Mouse (Mus musculus): ENCODE measurements around the gene Sult4a1. TPM values are rescaled to one million over a fixed set of nuclear protein-coding genes. Genes with fewer than 3 reads are reported as not detected.
A peak's percentile ranks its signal among the peaks of the same experiment; 100 is the strongest.

Gene Sult4a1
- 0.14 and 0.18 TPM in 2 replicates for polyA plus RNA-seq (2016; fragmentation: Nextera tagmentation; extraction: Ambion mirVana)

DNA sequence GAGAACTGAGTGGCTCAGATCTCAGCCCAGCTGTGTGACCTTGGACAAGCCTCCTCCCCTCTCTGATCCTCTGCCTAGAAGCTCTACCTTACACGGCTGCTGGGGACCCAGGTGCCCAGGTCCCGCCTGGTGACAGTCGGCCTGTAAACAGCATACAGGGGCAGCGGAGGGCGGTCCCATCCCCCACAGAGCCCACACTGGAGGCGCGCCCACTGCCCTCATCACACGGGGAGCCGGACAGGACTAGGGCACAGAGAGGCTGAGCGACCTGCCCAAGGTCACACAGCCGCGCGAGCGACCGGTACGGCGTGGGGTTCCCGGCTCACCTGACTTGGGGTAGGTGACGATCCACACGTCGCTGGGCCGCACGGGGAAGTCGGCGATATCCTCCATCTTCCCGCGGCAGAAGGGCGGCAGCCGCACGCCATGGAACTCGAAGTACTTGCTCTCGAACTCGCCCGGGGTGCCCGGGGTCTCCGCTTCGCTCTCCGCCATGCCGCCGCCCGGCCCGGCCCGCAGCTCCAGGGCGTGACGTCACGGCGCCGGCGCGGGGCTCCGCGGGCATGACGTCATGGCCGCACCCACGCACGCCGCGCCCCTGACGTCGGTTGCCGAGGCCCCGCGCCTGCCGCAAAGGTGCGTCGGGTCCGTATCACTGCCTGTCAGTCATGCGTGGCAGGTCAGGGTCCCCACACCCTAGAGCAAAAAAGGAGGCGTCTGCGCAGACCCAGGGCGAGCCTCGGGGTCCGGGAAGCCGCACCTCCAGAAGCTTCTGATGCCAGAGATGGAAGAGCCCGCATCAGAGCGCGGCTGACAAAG is at the start of gene Sult4a1:
TSS of gene Sult4a1 (minus strand) at position 650 of the 819 bp plus-strand sequence.
- peaks cover 49% of the 10 kb centered on the region for H3K27me3 ChIP-seq (replicated peaks)
- peak within 1 kb of the TSS; percentile 45 for H3K4me3 ChIP-seq
- no peak for ATAC-seq
- 3% methylated on average over 77 of the region's 77 CpGs for WGBS (ENCODE audit: insufficient replicate concordance)
- no peak within 1 kb of the TSS for H3K9ac ChIP-seq
- no peak within 1 kb of the TSS for H3K27ac ChIP-seq
- H3K9me3 ChIP-seq (replicated peaks), result no peaks in the 10 kb centered on the region
- H3K36me3 ChIP-seq, result no peaks in the 10 kb centered on the region
- H3K4me1 ChIP-seq, result peaks cover 10% of the 10 kb centered on the region
- H3K4me2 ChIP-seq, result peak within 1 kb of the TSS; percentile 66

DNA sequence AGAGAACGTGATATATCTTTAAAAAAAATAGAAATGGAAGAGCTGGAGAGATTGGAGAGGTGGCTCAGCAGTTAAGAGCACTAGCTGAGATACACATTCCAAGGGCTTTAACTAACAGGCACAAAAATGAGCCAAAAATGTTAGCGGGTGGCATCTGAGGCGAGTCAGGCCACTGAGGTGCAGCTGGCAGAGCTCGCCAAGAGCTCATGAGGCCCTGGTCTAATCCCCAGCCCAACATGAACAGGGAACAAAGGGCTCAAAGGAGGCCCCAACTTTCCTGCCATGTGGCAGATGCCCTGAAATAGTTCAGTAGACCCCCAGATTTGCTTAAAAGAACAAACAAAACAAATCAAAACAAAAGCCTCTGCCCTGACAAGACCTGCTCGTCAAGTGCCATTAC is 35.4 kb upstream of the Sult4a1 start:
- H3K4me2 ChIP-seq, result no peak overlapping the region
- no peaks in the 10 kb centered on the region for H3K9me3 ChIP-seq (replicated peaks)
- no peaks in the 10 kb centered on the region for H3K4me1 ChIP-seq
- WGBS (ENCODE audit: insufficient replicate concordance), result 71% methylated on average over 5 of the region's 5 CpGs
- H3K4me3 ChIP-seq, result no peak overlapping the region
- no peak overlapping the region for H3K9ac ChIP-seq
- H3K27me3 ChIP-seq (replicated peaks), result no peaks in the 10 kb centered on the region
- no peak overlapping the region for H3K27ac ChIP-seq
- H3K36me3 ChIP-seq, result no peaks in the 10 kb centered on the region
- ATAC-seq, result no peak

DNA sequence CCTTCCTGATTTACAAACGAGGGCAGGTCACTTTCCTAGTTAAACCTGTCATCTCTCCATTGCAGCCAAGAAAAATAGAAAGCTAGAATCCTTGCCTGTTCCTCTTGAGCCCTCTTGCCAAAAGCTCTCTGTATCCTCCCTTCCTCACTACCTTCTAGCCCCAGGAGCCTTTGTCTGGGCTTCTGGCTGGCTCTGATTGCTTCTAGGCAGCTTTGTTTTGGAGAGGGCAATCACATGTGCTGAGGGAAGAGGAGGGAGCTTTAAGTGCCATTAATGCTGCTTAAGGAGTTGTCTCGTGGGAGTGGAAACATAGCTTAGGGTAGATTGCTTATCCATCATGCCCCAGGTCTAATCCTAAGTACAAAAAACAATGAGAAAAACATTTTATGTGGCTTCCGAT is 34.6 kb upstream of the Sult4a1 start:
- no peaks in the 10 kb centered on the region for H3K36me3 ChIP-seq
- no peak overlapping the region for H3K4me3 ChIP-seq
- H3K9ac ChIP-seq, result no peak overlapping the region
- no peak for ATAC-seq
- no peaks in the 10 kb centered on the region for H3K9me3 ChIP-seq (replicated peaks)
- no peak overlapping the region for H3K27ac ChIP-seq
- H3K4me2 ChIP-seq, result no peak overlapping the region
- no peaks in the 10 kb centered on the region for H3K27me3 ChIP-seq (replicated peaks)
- WGBS (ENCODE audit: insufficient replicate concordance), result 48% methylated on average over 3 of the region's 3 CpGs
- H3K4me1 ChIP-seq, result no peaks in the 10 kb centered on the region

DNA sequence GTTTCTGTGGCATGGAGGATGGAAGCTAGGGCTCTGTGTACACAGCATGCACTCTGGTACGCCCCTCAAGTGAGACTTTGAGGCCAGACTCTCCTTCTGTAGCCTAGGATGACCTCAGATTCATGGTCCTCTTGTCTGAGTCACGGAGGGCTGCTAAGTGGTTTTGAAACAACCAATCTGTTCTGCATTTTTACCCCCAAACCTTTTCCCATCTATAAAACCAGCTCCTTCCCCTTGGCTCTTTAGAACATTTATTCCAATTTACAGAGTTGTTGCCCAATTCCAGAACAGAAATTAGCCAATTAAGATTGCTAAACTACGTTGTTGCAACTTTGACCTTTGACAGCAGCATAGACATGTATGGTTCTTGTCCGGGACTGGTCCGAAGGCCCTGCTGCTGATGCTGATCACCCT is 34.0 kb upstream of the Sult4a1 start:
- 63% methylated on average over 5 of the region's 5 CpGs for WGBS (ENCODE audit: insufficient replicate concordance)
- H3K9ac ChIP-seq, result no peak overlapping the region
- no peak overlapping the region for H3K27ac ChIP-seq
- no peak overlapping the region for H3K4me2 ChIP-seq
- no peak for ATAC-seq
- H3K4me1 ChIP-seq, result no peaks in the 10 kb centered on the region
- H3K27me3 ChIP-seq (replicated peaks), result no peaks in the 10 kb centered on the region
- H3K4me3 ChIP-seq, result no peak overlapping the region
- H3K9me3 ChIP-seq (replicated peaks), result no peaks in the 10 kb centered on the region
- H3K36me3 ChIP-seq, result no peaks in the 10 kb centered on the region

DNA sequence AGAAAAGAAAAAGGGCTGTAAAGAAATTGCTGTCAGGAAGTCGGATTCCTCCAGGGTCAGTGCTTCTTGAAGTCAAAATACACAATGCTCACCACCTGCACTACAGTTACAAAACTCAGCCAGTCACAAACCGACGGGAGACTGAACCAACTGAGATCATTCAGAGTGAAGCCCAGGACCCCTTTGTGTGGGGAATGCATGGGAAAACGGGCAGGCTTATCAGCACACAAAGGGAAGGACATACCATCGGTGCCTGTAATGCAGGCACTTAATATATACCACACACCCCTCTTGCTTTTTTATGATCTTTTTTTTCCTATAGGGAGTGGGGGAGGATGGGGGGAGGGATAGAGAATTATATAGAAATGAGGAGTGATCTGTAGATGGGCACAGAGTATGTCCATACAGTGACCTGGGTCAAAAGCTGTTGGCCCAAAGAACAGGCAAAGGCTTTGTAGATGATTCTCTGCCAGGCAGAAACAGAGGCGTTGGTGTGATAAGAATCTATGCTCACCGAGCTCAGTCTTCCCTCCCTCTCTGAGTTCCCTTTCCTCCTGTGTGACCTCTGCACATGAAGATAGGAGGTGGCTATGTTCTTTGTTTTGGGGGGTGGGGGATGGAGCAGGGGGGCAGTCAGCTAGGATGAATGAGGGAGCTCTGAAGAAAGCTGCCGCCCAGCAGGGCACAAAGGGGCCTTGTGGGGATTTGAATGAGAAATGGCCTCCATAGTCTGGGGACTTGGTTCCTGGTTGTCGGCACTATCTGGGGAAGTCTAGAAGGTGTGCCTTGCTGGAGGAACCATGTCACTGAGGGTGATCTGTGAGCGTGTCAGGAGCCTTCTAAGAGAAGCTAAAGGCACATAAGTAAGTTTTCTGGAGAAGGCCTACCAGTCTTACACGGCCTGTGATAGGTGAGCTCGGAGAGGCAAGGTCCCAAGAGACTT is 31.2 kb upstream of the Sult4a1 start:
- no peak overlapping the region for H3K9ac ChIP-seq
- H3K4me2 ChIP-seq, result no peak overlapping the region
- no peaks in the 10 kb centered on the region for H3K4me1 ChIP-seq
- no peaks in the 10 kb centered on the region for H3K36me3 ChIP-seq
- H3K27me3 ChIP-seq (replicated peaks), result no peaks in the 10 kb centered on the region
- 33% methylated on average over 12 of the region's 12 CpGs for WGBS (ENCODE audit: insufficient replicate concordance)
- no peak overlapping the region for H3K27ac ChIP-seq
- ATAC-seq, result no peak
- no peaks in the 10 kb centered on the region for H3K9me3 ChIP-seq (replicated peaks)
- no peak overlapping the region for H3K4me3 ChIP-seq

DNA sequence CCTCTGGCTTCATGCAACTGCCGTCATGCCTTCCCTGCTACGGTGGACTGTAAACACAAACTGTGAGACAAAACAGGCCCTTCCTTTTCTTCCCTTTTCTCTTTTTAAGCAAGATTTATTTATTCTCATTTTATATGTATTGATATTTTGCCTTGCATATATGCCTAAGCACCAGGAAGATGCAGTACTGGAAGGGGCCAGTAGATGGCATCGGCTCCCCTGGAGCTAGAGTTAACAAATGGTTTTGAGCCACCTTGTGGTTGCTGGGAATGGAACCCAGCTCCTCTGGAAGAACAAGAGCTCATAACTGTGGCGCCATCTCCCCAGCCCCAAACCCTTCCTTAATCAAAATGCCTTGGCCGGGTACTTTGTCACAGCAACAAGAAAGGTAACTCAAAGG is 29.9 kb upstream of the Sult4a1 start:
- 67% methylated on average over 5 of the region's 5 CpGs for WGBS (ENCODE audit: insufficient replicate concordance)
- Histone ChIP-seq H3K4me3 (no peak overlapping the region), H3K27me3 (replicated peaks) (no peaks in the 10 kb centered on the region), H3K9me3 (replicated peaks) (no peaks in the 10 kb centered on the region), H3K9ac (no peak overlapping the region), H3K36me3 (no peaks in the 10 kb centered on the region), H3K4me2 (no peak overlapping the region), H3K4me1 (no peaks in the 10 kb centered on the region), H3K27ac (no peak overlapping the region)
- ATAC-seq, result no peak

DNA sequence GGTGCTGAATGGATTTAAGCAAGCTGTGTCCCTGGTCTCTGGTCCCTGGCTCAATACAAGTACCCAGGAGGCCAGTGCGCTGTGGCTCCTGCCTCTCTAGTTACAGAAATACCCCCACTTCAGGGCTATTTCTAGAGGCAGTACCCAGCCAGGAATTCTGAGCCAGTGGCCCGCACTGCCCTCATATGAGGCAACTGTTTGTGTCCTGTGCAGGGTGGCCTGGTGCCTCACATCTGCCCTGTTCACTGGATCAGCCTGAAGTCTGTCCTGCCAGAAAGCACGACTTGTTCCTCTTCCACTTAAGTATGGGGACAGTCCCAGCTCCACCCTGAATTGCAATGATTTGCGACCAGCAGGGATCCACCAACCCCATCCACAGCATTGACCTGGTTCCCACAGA is 27.9 kb upstream of the Sult4a1 start:
- H3K9me3 ChIP-seq (replicated peaks), result no peaks in the 10 kb centered on the region
- H3K27ac ChIP-seq, result no peak overlapping the region
- H3K36me3 ChIP-seq, result no peaks in the 10 kb centered on the region
- no peaks in the 10 kb centered on the region for H3K4me1 ChIP-seq
- H3K27me3 ChIP-seq (replicated peaks), result no peaks in the 10 kb centered on the region
- no peak for ATAC-seq
- WGBS (ENCODE audit: insufficient replicate concordance), result 44% methylated on average over 4 of the region's 4 CpGs
- no peak overlapping the region for H3K4me2 ChIP-seq
- no peak overlapping the region for H3K4me3 ChIP-seq
- no peak overlapping the region for H3K9ac ChIP-seq

DNA sequence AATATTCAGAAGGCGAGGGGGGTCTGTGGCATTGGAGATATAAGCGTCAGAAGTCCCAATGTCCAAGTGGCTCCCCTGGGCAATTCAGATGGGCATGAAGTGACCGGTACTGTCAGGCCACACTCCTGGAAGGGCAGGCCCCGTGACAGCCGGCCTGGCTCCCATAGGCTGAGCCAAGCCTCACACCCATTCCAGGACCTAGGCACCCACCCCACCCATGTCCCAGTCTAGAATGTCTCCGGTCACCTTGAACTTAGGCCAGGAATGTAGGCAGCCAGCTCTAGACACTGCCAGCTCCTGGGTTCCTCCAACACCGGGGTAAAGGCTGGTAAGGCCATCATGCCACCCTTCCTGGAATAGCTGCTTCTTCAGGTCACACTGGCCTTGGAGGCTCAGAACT is 26.4 kb upstream of the Sult4a1 start:
- Histone ChIP-seq H3K4me2 (no peak overlapping the region), H3K4me3 (no peak overlapping the region), H3K27ac (no peak overlapping the region), H3K27me3 (replicated peaks) (no peaks in the 10 kb centered on the region), H3K36me3 (no peaks in the 10 kb centered on the region), H3K9me3 (replicated peaks) (no peaks in the 10 kb centered on the region), H3K9ac (no peak overlapping the region), H3K4me1 (no peaks in the 10 kb centered on the region)
- ATAC-seq, result no peak
- WGBS (ENCODE audit: insufficient replicate concordance), result 78% methylated on average over 7 of the region's 7 CpGs

DNA sequence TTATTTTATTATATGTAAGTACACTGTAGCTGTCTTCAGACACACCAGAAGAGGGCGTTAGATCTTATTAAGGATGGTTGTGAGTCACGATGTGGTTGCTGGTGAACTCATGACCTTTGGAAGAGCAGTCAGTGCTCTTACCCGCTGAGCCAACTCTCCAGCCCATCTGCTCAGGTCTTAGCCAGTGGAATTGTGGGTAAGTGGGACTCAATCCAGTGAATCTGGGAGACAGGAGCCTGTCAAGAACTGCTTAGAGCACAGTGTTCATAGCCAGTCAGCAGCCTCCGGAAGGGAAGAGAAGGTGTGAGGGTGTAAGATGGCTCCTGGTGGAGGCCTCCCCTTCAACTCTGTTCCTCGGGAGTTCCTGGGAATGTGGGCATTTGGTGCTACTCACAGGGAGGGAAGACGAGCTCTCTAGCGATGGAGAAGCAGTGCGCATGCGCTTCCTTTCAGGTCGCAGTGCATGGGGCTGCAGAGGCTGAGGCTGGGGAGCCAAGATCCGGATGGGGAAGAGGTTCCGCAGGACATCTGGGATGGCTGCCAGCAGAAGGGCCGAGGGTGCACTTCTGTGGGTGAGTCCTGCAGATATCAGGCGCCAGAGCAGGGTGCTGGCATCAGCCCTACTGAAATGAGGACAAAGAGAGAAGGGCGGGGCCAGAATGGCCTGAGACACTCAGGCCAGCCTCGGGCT is 25.7 kb upstream of the Sult4a1 start:
- Histone ChIP-seq H3K27ac (no peak overlapping the region), H3K36me3 (no peaks in the 10 kb centered on the region), H3K4me3 (no peak overlapping the region), H3K4me1 (no peaks in the 10 kb centered on the region), H3K4me2 (no peak overlapping the region), H3K9me3 (replicated peaks) (no peaks in the 10 kb centered on the region), H3K9ac (no peak overlapping the region), H3K27me3 (replicated peaks) (no peaks in the 10 kb centered on the region)
- no peak for ATAC-seq
- WGBS (ENCODE audit: insufficient replicate concordance), result 39% methylated on average over 16 of the region's 16 CpGs

DNA sequence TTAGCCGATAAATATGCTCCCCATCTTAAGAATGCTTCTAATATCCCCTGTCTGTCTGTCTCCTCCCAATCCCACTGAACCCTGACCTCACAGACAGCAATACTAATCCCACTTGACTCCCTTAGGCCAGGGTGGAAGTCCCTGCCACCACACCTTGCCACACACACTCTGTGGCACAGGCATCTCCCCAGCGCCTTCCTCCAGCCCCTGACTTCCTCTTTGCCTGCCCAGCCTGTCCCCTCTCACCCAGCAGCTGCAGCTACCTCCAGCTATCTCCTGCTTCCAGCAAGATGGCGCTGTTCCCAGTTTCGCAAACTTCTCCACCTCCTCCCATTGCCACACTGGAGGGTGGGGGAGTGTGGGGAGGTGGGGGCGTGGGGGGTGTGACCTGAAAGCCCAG is 21.3 kb upstream of the Sult4a1 start:
- Histone ChIP-seq H3K4me2 (no peak overlapping the region), H3K9ac (no peak overlapping the region), H3K36me3 (no peaks in the 10 kb centered on the region), H3K9me3 (replicated peaks) (no peaks in the 10 kb centered on the region), H3K4me3 (no peak overlapping the region), H3K27ac (no peak overlapping the region), H3K4me1 (no peaks in the 10 kb centered on the region), H3K27me3 (replicated peaks) (no peaks in the 10 kb centered on the region)
- 20% methylated on average over 5 of the region's 5 CpGs for WGBS (ENCODE audit: insufficient replicate concordance)
- no peak for ATAC-seq

DNA sequence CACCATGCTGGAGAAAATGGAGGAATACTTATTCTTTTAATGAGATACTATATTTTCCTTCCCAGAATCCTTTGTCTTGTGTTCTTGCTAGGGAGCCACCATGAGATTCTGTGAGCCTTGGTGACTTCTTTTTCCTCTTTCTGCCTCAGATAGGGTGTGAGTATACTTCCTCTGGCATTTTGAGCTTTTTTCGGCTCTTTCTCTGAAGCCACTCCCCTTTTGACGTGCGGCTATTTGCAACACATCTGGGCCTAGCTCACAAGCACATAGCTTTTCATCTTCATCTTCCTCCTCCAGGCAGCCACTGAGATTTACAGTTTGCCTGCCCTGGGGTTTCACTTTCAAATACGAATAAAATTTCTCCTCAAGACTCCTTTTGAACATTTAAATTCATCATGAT is 20.9 kb upstream of the Sult4a1 start:
- Histone ChIP-seq H3K4me2 (no peak overlapping the region), H3K9me3 (replicated peaks) (no peaks in the 10 kb centered on the region), H3K36me3 (no peaks in the 10 kb centered on the region), H3K9ac (no peak overlapping the region), H3K4me1 (no peaks in the 10 kb centered on the region), H3K27me3 (replicated peaks) (no peaks in the 10 kb centered on the region; the same call in 1 of the 2 replicates), H3K27ac (no peak overlapping the region), H3K4me3 (no peak overlapping the region)
- no peak for ATAC-seq
- 29% methylated on average over 4 of the region's 4 CpGs for WGBS (ENCODE audit: insufficient replicate concordance)

DNA sequence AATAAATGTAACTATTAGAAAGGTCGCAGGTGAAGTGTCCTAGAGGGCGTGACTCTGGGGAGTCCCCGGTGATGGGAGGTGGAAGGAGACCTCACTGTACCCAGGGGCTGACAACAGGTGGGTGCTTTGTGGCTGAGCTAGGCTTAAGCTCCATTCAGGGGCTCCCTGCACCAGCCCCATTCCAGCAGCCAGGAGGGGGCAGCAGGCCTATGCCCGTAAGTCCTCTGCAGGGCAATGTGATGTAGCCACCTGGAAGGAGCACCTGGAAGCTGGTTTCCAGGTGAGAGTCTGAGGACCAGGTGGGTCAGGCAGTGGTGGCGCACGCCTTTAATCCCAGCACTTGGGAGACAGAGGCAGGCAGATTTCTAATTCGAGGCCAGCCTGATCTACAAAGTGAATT is 18.5 kb upstream of the Sult4a1 start:
- Histone ChIP-seq H3K9me3 (replicated peaks) (no peaks in the 10 kb centered on the region), H3K27ac (no peak overlapping the region), H3K4me3 (no peak overlapping the region), H3K9ac (no peak overlapping the region), H3K27me3 (replicated peaks) (peaks cover 3% of the 10 kb centered on the region; the same call in 1 of the 2 replicates), H3K4me2 (no peak overlapping the region), H3K36me3 (no peaks in the 10 kb centered on the region), H3K4me1 (no peaks in the 10 kb centered on the region)
- WGBS (ENCODE audit: insufficient replicate concordance), result 49% methylated on average over 7 of the region's 7 CpGs
- no peak for ATAC-seq

Measured in liver, embryonic 12.5 days (tissue).